Mouse (Mus musculus) erythroid progenitor cell, adult 5-6 weeks (primary cell): Measurements from ENCODE around the gene Dnah1. TPM values are rescaled to one million over a fixed set of nuclear protein-coding genes. Genes with fewer than 3 reads are reported as not detected.

Experiments used
- ATAC-seq: replicated peaks from 2 replicates; pipeline ENCODE4 v1.8.0; 2016; ENCODE audit warnings: moderate number of reproducible peaks, mild to moderate bottlenecking, moderate TSS enrichment, inconsistent platforms; ENCODE audit not compliant: poor library complexity, low FRiP score, severe bottlenecking
- total RNA-seq, 2 experiments: library from RNA; stranded (forward) in 1 of 2; stranded (reverse) in 1 of 2; fragments of 150-400 nt in 1 of 2; fragments of 186-747, 209-891 nt in 1 of 2; gene quantifications; 2 replicates each; pipeline versions ENCODE4 v1.2.3 to v1.2.4; 2015 to 2017; ENCODE audit warnings: low replicate concordance in 2 of 2

The Dnah1 gene
- total RNA-seq, 2 experiments from 2014 or later: under 0.01 TPM; not detected in 1

DNA sequence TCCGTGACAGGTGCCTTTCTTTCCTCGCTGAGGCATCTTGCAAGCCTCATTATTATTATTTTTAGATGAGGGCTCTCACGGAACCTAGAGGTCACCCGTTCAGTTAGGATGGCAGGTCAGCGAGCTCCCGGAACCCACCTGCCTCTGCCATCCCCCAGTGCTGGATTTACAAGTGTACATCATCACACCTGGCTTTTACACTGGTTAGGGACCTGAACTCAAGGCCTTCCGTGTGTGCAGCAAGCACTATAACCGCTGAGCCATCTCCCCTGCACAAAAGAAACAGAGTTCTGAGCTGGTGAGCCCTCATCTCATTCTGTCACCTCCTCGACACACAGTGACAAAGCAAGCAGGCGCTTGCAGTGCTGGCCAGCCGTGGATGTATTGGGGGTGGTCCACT lies 2.5 kb downstream of the Dnah1 start:
- ATAC-seq: no peak

DNA sequence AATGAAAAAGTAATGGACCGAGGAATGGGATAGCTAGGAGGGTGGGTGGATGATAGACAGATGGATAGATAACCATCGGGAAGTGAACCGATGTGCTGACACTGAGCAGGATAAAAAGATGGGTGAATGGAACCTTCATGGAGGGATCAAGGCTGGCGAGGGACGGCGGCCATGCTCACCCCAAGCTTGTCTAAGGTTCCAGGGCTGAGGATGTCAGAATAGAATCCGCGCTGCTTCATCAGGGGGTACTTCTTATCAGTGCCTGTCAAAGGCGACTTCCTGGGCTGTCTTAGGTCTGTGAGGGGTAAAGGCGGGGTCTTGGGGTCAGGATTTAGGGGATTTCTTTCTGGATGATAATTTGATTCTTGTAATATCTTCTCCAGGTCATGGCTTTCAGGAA lies 4.2 kb downstream of the Dnah1 start:
- no peak for ATAC-seq

DNA sequence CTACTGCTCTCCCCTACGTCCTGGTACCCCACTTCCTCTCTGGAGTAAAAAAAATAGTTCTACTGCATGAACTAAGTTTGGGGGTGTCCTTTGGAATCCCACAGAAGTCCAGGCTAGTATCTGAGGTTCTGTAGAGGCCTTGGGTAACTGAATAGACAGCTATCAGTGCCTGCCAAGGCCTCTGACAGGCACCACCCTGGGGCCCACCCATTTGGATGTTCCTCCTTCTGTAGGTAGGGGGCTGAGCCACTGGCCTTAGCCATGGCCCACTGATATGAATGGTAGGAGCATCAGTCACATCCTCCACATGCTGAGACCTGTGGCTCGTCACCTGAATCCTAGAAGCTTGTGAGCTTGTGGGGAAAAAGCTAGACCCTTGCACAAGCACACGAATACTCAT lies 5.9 kb downstream of the Dnah1 start:
- no peak for ATAC-seq

DNA sequence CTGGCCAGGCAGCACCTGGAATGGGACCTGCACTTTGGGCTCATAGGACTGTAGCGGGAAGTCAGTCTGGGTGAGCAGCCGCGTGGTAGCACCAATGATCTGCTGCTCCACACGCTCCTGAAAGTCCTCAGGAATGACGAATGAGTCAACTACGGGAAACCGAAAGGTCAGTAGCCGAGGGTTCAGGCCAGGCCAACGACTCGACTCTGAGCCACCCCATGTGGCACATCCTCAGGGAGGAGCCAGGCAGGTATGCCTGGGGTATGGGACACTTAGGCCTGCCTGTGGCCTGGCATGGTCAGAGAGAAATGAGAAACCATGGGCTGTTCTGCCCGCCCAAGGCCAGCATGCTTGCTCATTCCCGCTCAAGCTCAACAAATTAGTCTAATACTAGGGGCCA lies 7.1 kb downstream of the Dnah1 start:
- ATAC-seq: no peak

DNA sequence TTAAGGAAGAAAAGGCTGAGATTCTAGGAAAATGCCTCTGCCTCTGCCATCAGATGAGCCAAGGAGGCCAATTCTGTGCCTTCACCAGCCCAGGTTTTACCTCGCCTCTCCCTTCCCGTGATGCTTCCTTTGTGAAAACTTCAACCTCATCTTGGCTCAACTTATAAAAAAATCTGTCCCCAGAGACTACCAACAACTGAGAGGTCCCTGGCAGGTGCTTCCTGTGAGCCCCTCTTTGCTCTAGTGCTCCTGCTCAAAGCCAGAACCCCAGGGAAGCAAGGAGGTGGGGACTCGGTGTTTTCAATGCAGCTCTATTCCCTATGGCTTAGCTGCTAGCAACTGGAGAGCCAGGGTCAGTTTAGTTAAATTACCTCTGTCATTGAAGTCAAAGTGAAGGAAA lies 10.5 kb downstream of the Dnah1 start:
- ATAC-seq: no peak

DNA sequence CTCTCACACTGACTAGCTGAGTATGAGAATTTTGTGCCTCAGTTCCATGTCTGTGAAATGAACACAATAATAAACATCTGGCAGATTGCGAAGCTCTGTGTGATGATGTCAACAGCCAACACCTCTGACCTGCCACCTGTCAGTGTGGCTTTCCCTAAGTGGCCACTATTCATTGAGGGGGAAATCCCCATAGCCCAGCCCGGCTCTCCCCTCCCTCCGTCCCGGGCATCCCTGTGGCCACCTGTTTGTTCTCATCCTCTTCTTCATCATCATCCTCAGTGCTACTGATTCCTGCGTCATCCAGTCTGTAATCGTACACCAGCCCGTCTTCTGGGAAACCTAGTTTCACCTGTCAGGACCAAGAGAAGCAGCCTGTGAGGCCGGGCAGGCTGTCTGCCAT lies 38.0 kb downstream of the Dnah1 start:
- no peak for ATAC-seq

DNA sequence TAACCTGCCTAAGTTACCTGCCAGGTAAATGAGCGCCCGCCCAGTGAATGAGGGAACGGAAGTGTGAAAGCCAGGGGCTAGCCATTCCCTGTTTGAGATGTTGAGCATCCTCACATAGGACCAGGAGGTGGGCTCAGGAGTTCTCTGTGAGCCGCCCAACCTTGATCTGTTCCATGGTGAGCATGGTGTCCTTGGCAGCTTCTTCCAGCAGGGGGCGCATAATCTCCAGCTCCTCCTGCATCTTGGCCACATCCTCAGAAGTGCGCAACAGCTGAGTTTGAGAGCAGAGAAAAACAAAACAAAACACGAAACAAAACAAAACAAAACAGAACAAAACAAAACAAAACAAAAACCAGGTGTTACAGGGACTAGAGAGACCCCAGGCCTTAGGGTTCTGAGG lies 51.5 kb downstream of the Dnah1 start:
- peak; percentile 73 for ATAC-seq

DNA sequence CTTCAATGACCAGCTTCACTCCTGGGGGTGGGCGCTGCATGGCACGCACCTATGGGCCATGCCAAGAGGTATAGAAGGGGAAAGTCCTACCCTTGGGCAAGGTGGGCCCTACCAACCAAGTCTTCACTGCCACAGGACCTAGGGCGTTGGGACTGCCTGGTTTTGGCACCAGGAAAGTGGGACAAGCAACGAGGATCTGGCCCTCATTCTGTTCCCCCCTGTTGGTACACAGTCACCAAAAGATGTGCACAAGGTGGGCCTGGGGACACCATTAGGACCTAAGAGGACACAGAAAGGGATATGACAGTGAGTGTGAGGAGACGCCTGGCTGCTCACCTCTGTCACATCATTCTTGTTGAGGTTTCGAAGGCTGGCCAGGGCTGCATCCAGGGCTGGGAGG lies 52.6 kb downstream of the Dnah1 start:
- ATAC-seq: no peak

DNA sequence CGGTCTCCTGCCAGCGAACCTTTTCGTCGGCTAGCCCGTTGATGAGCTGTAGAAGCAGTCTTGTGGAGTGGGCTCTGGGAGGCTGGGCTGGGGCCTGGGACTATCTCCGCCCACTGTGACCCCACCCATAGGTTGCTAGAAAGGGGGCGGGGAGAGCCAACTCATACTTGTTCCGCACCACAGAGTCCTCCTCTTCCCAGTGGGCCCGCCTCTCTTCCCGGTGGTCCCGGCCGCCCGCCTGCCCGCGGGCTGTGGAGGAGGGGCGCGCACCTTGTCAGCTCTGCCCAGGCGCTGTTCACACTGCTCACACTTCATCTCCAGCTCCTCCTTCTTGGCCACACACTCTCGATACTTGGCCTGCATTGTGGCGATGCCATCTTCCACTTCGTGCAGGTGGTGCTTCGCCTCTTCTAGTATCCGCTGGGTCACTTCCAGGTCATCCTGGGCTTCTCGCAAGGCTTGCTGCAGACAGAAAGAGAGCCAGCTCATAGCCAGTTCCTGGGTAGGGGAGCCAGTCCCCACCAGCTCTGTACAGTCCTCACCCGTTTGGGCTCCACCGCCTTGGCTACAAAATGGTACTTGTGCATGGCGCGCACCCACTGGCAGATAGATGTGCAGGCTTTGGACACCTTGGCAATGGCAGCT lies 54.1 kb downstream of the Dnah1 start:
- no peak for ATAC-seq

DNA sequence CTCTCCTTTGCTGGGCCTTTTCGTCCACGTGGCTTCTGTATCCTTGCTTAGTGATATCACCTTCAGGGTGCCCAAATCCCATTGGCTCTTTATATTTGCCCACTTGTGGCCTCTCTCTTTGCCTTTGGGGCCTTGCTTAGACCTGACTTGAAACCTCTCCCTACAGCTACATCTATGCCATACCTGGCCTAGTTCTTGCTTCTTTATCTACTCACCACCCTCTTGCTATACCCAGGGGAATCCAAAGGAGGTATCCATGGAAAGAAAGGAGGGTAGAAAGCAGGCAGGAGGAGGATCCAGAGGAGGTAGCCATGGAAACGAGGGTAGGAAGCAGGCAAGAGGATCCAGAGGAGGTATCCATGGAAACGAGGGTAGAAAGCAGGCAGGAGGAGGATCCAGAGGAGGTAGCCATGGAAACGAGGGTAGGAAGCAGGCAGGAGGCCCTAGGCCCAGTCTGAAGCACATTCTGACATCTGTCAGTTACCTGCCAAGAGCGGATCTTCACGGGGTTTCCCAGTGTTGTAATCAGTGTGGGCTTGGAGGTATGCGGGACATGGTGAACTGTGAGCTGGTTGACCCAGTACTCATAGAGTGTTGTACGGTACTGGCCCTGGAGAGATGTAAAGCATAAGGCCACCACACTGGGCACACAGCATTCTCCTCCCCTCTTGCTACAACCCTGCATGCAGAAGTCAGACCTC lies 55.2 kb downstream of the Dnah1 start:
- ATAC-seq: no peak

DNA sequence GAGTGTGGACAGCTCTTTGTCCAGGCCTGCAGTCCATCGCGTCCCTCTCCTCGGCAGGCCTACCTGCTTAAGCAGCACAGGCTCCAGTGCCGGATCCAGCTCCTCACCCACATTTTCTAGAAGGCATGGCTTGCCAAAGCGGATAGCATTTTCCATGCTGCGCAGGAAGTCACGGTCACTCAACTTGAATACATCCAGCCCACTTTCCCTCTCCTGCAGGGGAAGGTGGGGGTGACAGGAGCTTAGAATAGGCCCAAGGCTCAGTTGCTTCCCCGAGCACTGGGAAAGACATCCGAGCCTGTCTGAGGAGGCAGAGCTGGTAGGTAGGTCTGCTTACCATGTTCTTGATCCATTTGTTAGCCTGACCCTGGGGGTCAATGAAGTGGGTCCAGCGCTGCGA lies 56.0 kb downstream of the Dnah1 start:
- no peak for ATAC-seq

DNA sequence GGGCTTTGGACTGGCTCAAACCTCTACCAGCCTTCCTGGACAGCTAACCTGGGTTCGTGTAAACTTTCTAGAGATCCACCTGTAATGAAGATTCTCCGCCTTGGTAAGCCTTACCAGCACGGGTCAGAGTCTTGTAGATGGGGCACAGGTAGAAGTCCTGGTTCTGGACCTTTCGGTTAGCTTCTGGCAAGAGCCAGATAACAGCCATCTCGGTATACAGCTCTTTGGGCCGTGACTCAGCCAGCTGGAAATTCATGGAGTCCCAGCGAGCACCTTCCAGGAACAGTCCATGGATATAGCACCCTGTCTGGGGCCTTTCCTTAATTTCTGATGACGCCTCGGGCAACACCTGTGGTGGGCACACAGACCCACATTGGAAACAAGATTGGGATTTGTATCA lies 62.8 kb downstream of the Dnah1 start:
- ATAC-seq: no peak

DNA sequence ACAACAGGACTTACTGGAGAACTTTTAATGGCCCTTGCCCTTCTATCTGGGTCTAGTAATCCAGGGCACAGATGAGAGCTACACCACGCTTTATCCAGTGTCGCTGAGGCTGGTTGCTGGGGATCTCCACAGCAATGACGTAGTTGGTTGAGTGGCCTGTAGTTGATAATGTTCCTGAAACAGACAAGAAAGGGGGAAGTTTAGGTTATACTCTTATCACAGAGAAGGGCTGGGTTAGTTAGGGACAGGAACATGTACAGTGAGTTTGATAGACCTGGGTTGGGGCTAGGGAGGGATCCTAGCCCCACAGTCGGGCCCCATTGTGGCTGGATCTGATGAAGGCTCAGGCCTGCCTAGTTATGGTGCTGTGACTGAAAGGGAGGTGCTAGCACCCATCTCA lies 63.3 kb downstream of the Dnah1 start:
- ATAC-seq: peak; percentile 68

DNA sequence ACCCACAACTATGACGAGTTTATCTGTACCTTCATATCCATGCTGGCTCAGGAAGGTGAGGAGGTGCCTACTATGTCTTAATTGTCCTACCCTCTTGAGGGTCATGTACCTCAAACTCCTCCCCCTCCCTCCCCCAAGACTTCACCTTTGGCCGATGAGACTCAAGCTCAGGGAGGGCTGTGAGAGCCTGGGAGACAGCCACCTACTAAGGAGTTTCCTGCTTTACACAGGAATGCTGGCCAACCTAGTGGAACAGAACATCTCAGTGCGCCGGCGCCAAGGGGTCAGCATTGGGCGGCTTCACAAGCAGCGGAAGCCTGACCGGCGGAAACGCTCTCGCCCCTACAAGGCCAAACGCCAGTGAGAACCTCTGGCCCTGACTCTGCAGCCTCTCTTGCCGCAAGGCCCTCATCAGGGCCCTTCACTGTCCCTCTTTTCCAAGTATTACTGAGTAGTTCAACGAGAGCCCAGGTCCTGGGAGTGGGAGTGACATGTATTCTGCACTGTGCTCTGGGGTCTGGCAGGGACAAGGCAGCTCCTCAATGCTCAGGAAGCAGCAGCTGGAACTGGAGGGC lies 65.1 kb downstream of the Dnah1 start:
- ATAC-seq: no peak

DNA sequence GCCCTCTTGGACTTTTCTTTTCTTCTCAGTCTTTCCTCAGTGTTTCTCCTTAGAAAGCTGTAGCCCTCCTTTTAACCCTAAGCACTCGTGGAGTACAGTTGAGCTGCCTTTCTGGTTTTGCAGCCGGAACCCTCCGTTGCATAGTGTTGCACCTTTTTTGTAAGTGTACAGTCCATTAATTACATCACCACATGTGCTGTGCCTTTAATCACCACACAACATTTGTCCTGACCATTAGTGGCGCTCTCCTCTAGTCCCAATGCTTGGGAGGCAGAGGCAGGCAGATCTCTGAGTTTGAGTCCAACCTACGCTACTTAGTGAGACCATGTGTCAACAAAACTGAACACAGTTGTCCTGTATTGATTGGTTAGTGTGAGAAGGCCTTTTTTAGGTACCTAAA lies 71.6 kb downstream of the Dnah1 start:
- ATAC-seq: no peak

DNA sequence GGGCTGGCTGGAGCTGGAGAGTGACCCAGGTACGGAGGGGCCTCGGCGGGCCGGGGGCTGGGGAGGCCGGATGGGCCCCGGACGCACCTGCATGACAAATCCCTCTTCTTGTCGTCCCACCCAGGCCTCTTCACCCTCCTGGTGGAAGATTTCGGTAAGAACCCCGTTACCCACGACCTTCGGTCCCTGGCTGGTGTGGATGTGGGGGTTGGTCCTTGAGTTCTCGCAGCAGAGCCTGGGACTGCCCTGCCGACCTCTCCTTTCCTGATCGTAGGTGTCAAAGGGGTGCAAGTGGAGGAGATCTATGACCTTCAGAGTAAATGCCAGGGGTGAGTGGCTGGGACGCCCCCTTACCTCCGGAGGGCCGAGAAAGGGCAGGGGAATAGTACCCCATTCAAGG lies 72.1 kb downstream of the Dnah1 start:
- 0 out of 2 replicates have a peak, but pooled peaks have one; percentile 10 for ATAC-seq

DNA sequence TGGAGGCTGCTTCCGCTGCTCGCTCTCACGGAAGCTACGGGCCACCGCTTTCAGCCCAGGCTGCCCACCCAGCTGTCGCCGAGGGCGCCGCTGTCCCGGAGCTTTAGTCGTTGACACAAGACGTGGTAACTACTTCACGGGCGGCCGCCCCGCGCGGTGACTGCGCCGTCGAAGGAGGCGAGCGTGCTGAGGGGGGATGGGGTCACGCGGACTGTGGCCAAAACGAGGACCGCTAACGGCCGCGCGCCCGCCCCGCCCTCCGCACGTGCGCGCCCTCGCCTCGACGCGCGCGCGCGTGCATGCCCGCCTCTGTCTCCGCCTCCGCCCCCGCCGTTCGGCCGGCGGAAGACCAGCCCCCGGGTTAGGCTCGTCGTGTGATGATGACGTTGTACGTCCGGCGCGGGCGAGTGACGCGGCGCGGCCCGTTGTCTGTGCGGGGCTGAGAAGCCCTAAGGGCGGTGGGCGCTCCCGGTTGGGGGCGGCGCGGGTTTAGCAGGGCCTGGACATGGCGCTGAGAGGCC lies 72.6 kb downstream of the Dnah1 start, which contains the start of the genes Phf7 and Bap1:
Gene Phf7, minus strand, starts transcription at position 234 of the 521 bp plus-strand sequence.
Gene Bap1, plus strand, starts transcription at position 367 of the 521 bp plus-strand sequence.
- ATAC-seq: peak; percentile 84

DNA sequence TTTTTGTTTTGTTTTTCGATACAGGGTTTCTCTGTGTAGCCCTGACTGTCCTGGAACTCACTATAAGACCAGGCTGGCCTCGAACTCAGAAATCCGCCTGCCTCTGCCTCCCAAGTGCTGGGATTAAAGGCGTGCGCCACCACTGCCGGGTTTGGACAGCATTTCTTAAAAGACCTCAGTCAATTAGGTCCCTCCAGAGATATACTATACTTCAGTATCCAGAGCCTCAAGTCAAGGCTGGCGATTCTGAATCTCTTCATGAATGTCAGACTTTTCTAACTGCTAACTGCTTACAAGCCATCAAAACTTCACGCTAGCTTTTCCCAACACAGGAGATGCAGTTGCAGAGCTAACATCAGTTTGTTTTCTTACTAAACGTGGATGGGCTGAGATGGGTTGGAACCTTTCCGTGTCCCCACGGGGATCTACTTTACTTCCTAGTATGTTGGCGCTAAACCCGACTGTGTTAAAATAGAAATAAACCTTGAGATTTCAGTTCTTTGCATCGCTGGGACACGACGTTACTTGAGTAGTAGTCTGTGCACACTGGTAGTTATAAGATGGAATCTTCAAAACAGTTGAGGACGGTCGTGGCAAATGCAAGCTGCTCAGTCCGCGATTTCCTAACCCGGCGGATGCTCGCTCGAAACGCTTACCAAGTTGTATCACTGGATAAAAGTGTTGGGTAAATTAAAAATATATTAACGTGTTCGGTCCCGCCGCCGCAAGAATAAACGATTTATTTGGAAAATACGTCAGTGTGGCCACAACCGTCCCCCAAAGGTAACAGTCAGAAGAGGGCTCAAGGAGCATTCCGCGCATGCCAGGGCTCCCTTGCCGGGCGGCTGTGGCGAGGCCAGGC lies 73.2 kb downstream of the Dnah1 start:
- peak; percentile 58 for ATAC-seq

DNA sequence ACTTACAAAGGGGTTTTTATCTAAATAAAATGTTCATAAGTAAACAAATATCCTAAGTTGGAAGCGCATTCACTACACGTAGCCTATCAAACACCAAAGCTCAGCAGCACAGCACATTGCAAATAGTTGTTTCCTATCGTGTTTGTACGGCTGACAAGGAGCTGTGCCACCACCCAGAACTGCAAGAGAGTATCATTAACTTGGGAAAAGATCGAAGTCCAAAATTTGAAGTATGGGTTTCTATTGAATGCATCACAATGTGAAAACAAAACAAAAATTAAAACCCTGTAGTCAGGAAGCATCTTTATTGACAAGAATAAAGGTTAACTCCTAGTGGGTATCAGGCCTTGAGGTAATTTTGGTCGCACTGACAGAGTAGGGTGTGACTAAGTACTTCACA lies 75.3 kb downstream of the Dnah1 start:
- no peak for ATAC-seq

DNA sequence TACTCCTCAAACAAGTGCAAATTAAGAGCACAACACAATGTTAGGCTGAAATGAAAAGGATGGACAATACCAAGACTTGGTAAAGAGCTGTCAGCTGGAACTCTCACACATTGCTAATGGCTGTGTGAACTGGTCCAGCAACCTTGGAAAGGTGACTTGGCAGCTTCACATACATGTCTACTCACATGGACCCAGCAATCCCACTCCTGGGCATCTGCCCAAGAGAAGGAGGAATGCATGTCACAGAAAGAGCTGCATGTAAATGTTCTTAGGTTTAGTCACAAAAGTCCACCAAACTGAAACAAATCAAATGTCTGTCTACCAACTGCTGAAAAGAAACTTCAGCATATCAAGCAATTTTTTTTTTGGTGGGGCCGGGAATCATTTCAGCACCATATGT lies 77.8 kb downstream of the Dnah1 start:
- no peak for ATAC-seq
